Mouse (Mus musculus) heart, postnatal 10 days (tissue): ENCODE data around the gene Eif2s2. TPM values are rescaled to one million over a fixed set of nuclear protein-coding genes. Genes with fewer than 3 reads are reported as not detected.
A peak's percentile ranks its signal among the peaks of the same experiment; 100 is the strongest.

Experiments
- DNase-seq, 2 experiments: peaks; one replicate each; pipeline ENCODE4 v3.0.0; 2021
- intact Hi-C: fragments of 180-260 bp; cut with DNase I; formaldehyde crosslinking; loops from one replicate; pipeline ENCODE4 v1.15.1; 2025
- total RNA-seq, 2 experiments: library from RNA; stranded (reverse); gene quantifications; 2 replicates each; pipeline ENCODE4 v1.2.3; 2021

Eif2s2 gene
- total RNA-seq, 2 experiments from 2014 or later, result 69.8 to 70.5 TPM

- DNase-seq, result no peak
- intact Hi-C loops, result loop anchor here (5.0 kb wide), 1 partner anchor 101 kb away; the partner anchor contains the start of genes Raly and a
Measured at GRCm38 (mm10) chr2:154893548-154893947, 813 bp upstream of the Eif2s2 start.

GRCm38 (mm10) chr2:154893045-154893385, 280 bp upstream of the Eif2s2 start:
- intact Hi-C loops, result loop anchor here (5.0 kb wide), 1 partner anchor 101 kb away; the partner anchor contains the start of genes Raly and a
- no peak for DNase-seq

- no peak for DNase-seq
- intact Hi-C loops, result loop anchor here (5.0 kb wide), 1 partner anchor 99 kb away; the partner anchor contains the start of genes Raly and a
Measured at GRCm38 (mm10) chr2:154891585-154891984, 1.1 kb downstream of the Eif2s2 start.

DNA sequence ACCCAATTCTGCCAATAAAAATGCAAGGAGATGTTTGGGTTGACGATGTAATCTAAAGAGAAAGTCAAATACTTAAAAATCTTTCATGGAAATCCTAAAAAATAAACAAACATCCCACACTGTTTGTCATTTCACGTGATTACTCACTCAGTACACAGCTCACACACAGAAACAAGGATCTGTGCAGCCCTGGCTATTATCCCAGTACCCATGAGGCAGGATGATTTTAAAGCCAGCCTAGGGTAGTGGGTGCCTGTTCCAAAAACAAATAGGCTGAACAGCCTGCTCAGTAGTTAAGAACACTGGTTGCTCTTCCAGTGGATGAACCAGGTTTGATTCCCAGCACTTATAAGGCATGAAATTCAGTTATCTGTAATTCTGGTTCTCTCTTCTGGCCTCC, 16.1 kb downstream of the Eif2s2 start:
- intact Hi-C loops, result no loop called here
- DNase-seq, result no peak

DNA sequence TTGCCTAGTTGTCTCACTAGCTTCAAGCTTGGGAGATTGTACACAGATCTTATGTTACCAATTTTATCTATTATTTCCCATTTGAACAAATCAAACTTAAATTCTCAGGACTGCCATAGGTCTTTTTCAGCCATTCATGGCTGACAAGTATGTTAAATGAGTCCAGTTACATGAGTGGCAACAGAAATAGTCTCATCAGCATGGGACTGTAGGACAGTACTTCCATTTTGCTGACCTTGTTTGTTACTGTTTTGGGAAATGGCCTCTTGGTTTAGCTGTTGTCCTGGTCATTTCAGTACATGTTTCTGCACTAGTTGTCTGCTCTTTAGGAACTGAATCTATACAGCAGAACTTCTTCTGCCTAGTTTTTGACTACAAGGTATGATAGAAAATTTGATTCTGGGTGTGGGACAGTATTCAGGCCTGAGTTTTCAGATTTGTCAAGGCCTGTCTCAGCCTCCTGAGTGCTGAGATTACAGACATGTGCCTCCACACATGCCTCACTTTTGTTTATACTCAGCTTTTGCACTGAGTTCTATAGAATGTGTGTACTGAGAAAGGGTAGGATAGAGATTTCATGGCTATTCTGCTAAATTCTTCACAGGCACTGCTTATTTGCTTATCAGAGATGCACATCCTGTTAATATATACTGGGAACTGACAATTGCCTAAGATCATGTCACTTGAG, 22.6 kb downstream of the Eif2s2 start:
- intact Hi-C loops, result no loop called here
- no peak for DNase-seq

DNA sequence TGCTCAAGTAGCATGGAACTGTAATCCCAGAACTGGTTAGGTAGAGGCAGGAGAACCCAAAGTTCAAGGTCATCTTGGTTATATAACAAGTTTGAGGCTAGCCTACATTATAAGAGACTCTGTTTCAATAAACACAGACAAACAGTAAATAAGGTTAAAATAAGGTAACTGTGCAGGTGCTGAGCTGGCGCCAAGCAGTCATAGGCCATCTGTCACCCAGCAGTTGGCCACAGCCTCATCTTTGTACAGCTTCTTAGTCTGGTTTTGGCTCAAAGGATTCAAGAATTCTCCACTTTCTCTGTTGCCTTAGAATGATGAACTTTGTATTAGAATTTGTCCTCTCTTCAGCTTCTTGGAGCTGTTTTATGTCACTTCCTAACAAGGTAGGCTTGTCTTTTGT, 24.6 kb downstream of the Eif2s2 start:
- intact Hi-C loops, result no loop called here
- DNase-seq, result no peak

- intact Hi-C loops, result no loop called here
Measured at GRCm38 (mm10) chr2:154865696-154866095, 27.0 kb downstream of the Eif2s2 start.

DNA sequence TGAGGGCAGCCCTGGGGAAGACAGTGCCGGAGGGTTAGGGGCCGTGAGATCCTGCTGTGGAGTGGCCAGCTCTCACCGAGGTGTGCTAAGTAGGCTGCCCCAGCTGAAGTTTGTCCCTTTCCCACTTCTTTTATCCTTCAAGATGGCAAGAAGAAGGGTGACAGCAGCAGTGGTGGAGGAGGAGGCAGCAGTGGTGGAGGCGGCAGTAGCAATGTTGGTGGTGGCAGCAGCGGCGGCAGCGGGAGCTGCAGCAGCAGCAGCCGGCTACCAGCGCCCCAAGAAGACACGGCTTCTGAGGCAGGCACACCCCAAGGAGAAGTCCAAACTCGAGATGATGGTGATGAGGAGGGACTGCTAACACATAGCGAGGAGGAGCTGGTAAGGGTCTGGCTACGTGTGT, 29.1 kb downstream of the Eif2s2 start:
- intact Hi-C loops, result no loop called here
- no peak for DNase-seq

More at GRCm38 (mm10) chr2:154865696-154866095, 27.0 kb downstream of the Eif2s2 start:
- DNase-seq, result no peak

GRCm38 (mm10) chr2:154855383-154855782, 37.4 kb downstream of the Eif2s2 start:
- DNase-seq, result peak; percentile 52 to 68
- intact Hi-C loops, result loop anchor here (1.0 to 10.0 kb wide), 5 partner anchors 37 to 152 kb away; partner anchors contain the start of genes Raly and a

DNA sequence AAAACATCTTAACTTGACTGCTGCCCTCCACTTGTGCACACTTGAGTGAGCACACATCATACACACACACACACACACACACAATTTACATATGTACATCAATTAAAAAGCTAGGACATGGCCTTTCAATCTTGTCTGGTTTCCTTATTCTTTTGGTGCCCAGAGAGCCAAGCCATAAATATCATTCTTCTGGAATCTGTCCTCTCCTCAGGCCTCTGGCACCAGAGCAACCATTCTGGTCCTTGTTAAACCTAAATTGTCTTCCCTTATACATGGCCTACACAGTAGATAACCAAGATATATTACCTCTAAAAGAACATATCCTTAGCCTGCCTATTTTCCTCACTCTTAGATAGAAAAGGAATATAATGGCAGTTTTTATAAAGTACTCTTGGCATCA, 44.6 kb downstream of the Eif2s2 start:
- intact Hi-C loops, result no loop called here
- no peak for DNase-seq

DNA sequence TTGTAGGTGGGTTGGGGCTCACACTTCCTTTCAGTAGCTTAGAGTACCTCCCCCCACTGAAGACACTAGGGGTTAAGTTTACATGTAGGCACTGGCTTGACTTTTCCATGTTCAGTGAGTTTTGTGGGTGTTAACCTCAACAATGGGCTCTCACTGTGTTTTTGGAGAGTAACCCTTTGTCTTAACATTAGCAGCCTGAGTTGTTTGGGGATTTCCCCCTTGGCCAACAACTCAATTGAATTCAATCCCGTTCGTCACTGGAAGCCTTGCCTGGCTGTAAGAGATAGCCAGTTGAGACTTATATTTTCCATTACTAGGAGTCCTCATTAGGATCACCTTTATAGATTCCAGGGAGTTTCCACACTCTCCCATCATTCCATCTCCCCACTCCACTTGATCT, 56.2 kb downstream of the Eif2s2 start:
- intact Hi-C loops, result no loop called here
- no peak for DNase-seq

DNA sequence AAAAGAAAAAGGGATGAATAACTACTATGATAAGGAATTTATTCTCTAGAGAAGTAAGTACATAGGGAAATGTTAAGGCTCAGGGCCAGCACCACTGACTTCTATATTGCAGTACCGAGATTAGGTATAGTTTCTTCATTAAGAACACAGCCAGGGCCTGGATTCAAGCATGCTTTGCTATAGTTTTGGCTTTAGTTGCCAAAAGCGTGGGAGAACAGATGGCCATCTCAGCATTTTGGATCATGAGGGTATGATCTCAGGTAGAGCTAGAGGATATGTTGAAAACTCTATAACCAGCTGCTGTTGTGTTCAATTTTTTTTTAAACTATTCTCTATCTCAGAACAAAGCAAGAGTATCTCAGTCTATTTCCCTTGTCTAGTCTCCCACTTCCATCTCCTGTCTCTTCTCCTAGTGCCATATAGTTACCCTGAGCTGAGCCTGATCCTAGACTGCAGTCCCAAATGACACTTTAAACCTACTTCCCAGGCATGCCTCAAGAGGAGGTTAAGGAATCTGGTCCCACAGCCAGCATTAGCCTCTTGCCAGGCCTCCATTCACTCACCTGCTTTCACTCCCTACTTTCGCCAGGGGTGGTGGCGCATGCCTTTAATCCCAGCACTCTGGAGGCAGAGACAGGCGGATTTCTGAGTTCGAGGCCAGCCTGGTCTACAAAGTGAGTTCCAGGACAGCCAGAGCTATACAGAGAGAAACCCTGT, 58.4 kb downstream of the Eif2s2 start:
- no peak for DNase-seq
- intact Hi-C loops, result no loop called here

GRCm38 (mm10) chr2:154832471-154832870, 60.3 kb downstream of the Eif2s2 start:
- no peak for DNase-seq
- intact Hi-C loops, result no loop called here

DNA sequence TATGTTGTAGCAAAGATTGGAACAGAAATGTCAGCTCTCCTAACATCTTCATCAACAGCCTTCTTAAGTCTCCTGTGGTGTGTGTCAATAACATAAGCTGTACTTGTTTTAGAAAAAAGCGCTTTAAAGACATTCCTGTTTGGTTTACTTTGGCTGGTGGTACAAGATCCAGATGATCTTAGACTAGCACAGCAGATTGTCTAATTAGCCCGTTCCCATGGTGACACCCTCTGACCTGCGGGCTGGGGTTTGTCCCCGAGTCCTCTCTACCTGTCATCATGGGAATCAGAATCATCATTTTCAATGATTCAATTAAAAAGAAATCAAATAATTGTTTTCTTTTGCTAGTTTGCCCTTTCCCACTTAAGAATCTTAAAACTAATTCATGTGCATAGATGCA, 65.2 kb downstream of the Eif2s2 start:
- no peak for DNase-seq
- intact Hi-C loops, result no loop called here

- intact Hi-C loops, result no loop called here
- DNase-seq, result no peak
Measured at GRCm38 (mm10) chr2:154826054-154826538, 66.6 kb downstream of the Eif2s2 start.

Other genes starting within 250 kb of the Eif2s2 start
- gene Chmp4b, start 241.2 kb downstream of the Eif2s2 start, total RNA-seq, result 100 to 1,000 TPM; 125 to 126 TPM
- gene Gm14214, start 122.9 kb downstream of the Eif2s2 start, total RNA-seq, result not detected
- 100 to 1,000 TPM; 162 to 171 TPM for gene Raly, start 101.8 kb downstream of the Eif2s2 start, total RNA-seq
- gene a, start 101.5 kb downstream of the Eif2s2 start, total RNA-seq, result not detected
- gene Gm14226, start 125.3 kb upstream of the Eif2s2 start, total RNA-seq, result under 1 TPM; 0.07 to 0.10 TPM
- 10 to 100 TPM; 12.3 to 13.2 TPM for gene Ahcy, start 181.6 kb upstream of the Eif2s2 start, total RNA-seq
- gene Itch, start 240.6 kb upstream of the Eif2s2 start, total RNA-seq, result 10 to 100 TPM; 35.4 to 39.4 TPM